Mouse (Mus musculus) lung, adult 2 months (tissue): ENCODE results near the gene Cmss1.

Experiments
- CTCF ChIP-seq: fragments of 200-500 bp; IDR thresholded peaks from 2 replicates; pipeline ENCODE4 v1.5.1; 2011; ENCODE audit warnings: mild to moderate bottlenecking, low read length, control low read depth; ENCODE audit not compliant: insufficient read depth
- POLR2A ChIP-seq: fragments of 200-500 bp; IDR thresholded peaks from 2 replicates; pipeline ENCODE4 v1.6.1; 2011; ENCODE audit warnings: low read depth, mild to moderate bottlenecking, control low read depth, low read length, borderline replicate concordance; ENCODE audit errors: extremely low read depth

GRCm38 (mm10) chr16:57269751-57270150 lies 336.9 kb downstream of the Cmss1 start:
- TF ChIP-seq POLR2A (no peak), CTCF (no peak)
